Mouse (Mus musculus) kidney, embryonic 15.5 days (tissue): ENCODE measurements at regions not wholly inside any gene's neighbourhood (a gene's known extent, or its start where the extent isn't known, plus 50 kb on each side); places are given as distances from the start of the nearest gene placed in this dataset.

Experiments used
- ATAC-seq: fragments of 200-750 bp; cut with Nextera tagmentation; replicated peaks from 2 replicates; pipeline ENCODE4 v1.8.0; 2017; ENCODE audit warnings: moderate TSS enrichment; ENCODE audit not compliant: low FRiP score
- H3K27ac ChIP-seq: fragments of 300-500 bp; sonication (generic); 2 replicates; pipeline ENCODE4 v1.5.1; 2015; ENCODE audit warnings: mild to moderate bottlenecking, inconsistent platforms
- H3K27me3 ChIP-seq: fragments of 300-500 bp; sonication (generic); 2 replicates; pipeline ENCODE4 v1.6.1; 2015; ENCODE audit warnings: inconsistent platforms
- H3K36me3 ChIP-seq: fragments of 300-500 bp; sonication (generic); 2 replicates; pipeline ENCODE4 v1.6.1; 2015; ENCODE audit warnings: inconsistent platforms
- H3K4me1 ChIP-seq: fragments of 300-500 bp; sonication (generic); 2 replicates; pipeline ENCODE4 v1.6.1; 2015; ENCODE audit warnings: inconsistent platforms
- H3K4me2 ChIP-seq: fragments of 300-500 bp; sonication (generic); 2 replicates; pipeline ENCODE4 v1.6.1; 2015; ENCODE audit warnings: moderate library complexity, mild to moderate bottlenecking, inconsistent platforms
- H3K4me3 ChIP-seq: fragments of 300-500 bp; sonication (generic); replicated peaks from 2 replicates; pipeline ENCODE4 v1.5.1; 2015; ENCODE audit warnings: mild to moderate bottlenecking, inconsistent platforms
- H3K9ac ChIP-seq: fragments of 300-500 bp; sonication (generic); 2 replicates; pipeline ENCODE4 v1.6.1; 2015; ENCODE audit warnings: mild to moderate bottlenecking, inconsistent platforms
- H3K9me3 ChIP-seq: fragments of 300-500 bp; sonication (generic); replicated peaks from 2 replicates; pipeline ENCODE4 v1.6.1; 2016; ENCODE audit warnings: inconsistent platforms
- WGBS: fragments of 180-500 bp; shearing (Covaris S2); methylation state at CpG from one replicate; pipeline ENCODE4 v1.1.7; 2015; ENCODE audit warnings: mixed read lengths; 5-methylcytosine and 5-hydroxymethylcytosine counted together

GRCm38 (mm10) chr16:13204948-13205470 lies 51.3 kb upstream of the Mrtfb start:
- Histone ChIP-seq H3K4me3 (no peak overlapping the region), H3K4me1 (peaks cover 18% of the 10 kb centered on the region), H3K27ac (no peak overlapping the region), H3K4me2 (no peak overlapping the region), H3K27me3 (no peaks in the 10 kb centered on the region), H3K9me3 (no peaks in the 10 kb centered on the region), H3K9ac (no peak overlapping the region), H3K36me3 (no peaks in the 10 kb centered on the region)
- ATAC-seq = no peak
- WGBS = 91% methylated on average over 6 of the region's 6 CpGs

GRCm38 (mm10) chr16:13205855-13206254 lies 50.4 kb upstream of the Mrtfb start:
- H3K4me3 ChIP-seq = no peak overlapping the region
- no peaks in the 10 kb centered on the region for H3K36me3 ChIP-seq
- 6% methylated on average over 5 of the region's 5 CpGs for WGBS
- no peaks in the 10 kb centered on the region for H3K27me3 ChIP-seq
- peaks cover 18% of the 10 kb centered on the region for H3K4me1 ChIP-seq
- H3K4me2 ChIP-seq = no peak overlapping the region
- no peaks in the 10 kb centered on the region for H3K9me3 ChIP-seq
- H3K9ac ChIP-seq = no peak overlapping the region
- H3K27ac ChIP-seq = no peak overlapping the region
- ATAC-seq = peak; percentile 80
